Mouse (Mus musculus) myocyte (in vitro differentiated cells): Measurements from ENCODE around the gene Rnf187.

ENCODE experiments used
- CEBPB ChIP-seq: IDR thresholded peaks from 2 replicates; pipeline ENCODE4 v1.6.1; 2011; ENCODE audit warnings: mild to moderate bottlenecking, moderate library complexity; ENCODE audit not compliant: poor library complexity, insufficient read depth, severe bottlenecking
- E2F4 ChIP-seq: IDR thresholded peaks from one replicate; pipeline ENCODE4 v1.6.1; 2011; ENCODE audit warnings: mild to moderate bottlenecking, control low read depth, moderate library complexity; ENCODE audit not compliant: insufficient read depth
- MAX ChIP-seq: IDR thresholded peaks from one replicate; pipeline ENCODE4 v1.6.1; 2011; ENCODE audit warnings: low read depth, mild to moderate bottlenecking, control low read depth
- MYOD1 ChIP-seq, 3 experiments: IDR thresholded peaks; one replicate each; pipeline ENCODE4 v1.6.1; 2011; ENCODE audit warnings: control low read depth in 2 of 3, low read depth in 2 of 3, mild to moderate bottlenecking in 2 of 3, moderate library complexity in 1 of 3; ENCODE audit not compliant: insufficient read length in 2 of 3, control insufficient read depth in 1 of 3
- POLR2A ChIP-seq: IDR thresholded peaks from one replicate; pipeline ENCODE4 v1.6.1; 2011; ENCODE audit warnings: low read depth, mild to moderate bottlenecking, control low read depth, moderate library complexity; ENCODE audit not compliant: insufficient read length
- POLR2AphosphoS2 ChIP-seq: IDR thresholded peaks from one replicate; pipeline ENCODE4 v1.6.1; 2011; ENCODE audit warnings: low read depth, control low read depth; ENCODE audit not compliant: insufficient read length
- SRF ChIP-seq: IDR thresholded peaks from one replicate; pipeline ENCODE4 v1.6.1; 2011; ENCODE audit warnings: low read depth; ENCODE audit not compliant: control insufficient read depth, insufficient read length
- TCF12 ChIP-seq: IDR thresholded peaks from one replicate; pipeline ENCODE4 v1.6.1; 2011; ENCODE audit warnings: mild to moderate bottlenecking, control low read depth; ENCODE audit not compliant: poor library complexity, insufficient read depth, severe bottlenecking
- TCF3 ChIP-seq: IDR thresholded peaks from one replicate; pipeline ENCODE4 v1.6.1; 2011; ENCODE audit warnings: low read depth, control low read depth; ENCODE audit not compliant: insufficient read length
- USF1 ChIP-seq: IDR thresholded peaks from one replicate; pipeline ENCODE4 v1.6.1; 2011; ENCODE audit warnings: low read depth, mild to moderate bottlenecking, control low read depth, moderate library complexity

DNA sequence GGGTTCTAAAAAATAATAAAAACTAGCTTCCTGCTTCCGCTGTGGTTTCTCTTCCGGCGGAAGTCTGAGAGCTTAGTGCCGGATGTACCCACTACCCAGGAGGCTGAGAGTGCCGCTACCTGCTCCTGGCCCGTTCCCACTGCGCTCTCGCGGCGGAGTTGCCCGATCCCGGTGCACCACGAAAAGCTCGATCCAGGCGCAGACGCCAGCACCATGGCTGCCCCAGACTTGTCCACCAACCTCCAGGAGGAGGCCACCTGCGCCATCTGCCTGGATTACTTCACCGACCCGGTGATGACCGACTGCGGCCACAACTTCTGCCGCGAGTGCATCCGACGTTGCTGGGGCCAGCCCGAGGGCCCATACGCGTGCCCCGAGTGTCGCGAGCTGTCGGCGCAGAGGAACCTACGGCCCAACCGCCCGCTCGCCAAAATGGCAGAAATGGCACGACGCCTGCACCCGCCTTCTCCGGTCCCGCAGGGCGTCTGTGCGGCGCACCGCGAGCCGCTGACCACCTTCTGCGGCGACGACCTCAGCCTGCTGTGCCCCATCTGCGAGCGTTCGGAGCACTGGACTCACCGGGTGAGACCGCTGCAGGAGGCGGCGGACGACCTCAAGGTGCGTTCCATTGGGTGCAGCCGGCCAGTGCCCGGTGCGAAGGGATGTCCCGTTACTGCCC lies 39.5 kb upstream of the Rnf187 start, which contains the start of gene Trim11:
- no peak for TF ChIP-seq TCF12
- TF ChIP-seq POLR2A: peak; percentile 80
- no peak for TF ChIP-seq E2F4
- TF ChIP-seq CEBPB: no peak
- no peak for TF ChIP-seq MAX
- TF ChIP-seq POLR2AphosphoS2: peak; percentile 86
- TF ChIP-seq USF1: no peak
- peak in 1 of 3 experiments; percentile 3 for TF ChIP-seq MYOD1 (IDR thresholded peaks at IDR 0.05; ENCODE audit: control insufficient read depth in 1 of 3, insufficient read length in 2 of 3, low read depth in 2 of 3)
- TF ChIP-seq TCF3: no peak
- no peak for TF ChIP-seq SRF
